Mouse (Mus musculus) megakaryocyte, embryonic 14.5 days (primary cell): ENCODE measurements around the gene Cobll1.

ENCODE experiments used
- FLI1 ChIP-seq: IDR thresholded peaks from 2 replicates; pipeline ENCODE4 v1.6.1; 2012; ENCODE audit warnings: low read length, inconsistent platforms, mixed read lengths
- GATA1 ChIP-seq: IDR thresholded peaks from 3 replicates; pipeline ENCODE4 v1.6.1; 2012; ENCODE audit warnings: mixed read lengths, low read length, inconsistent platforms, borderline replicate concordance

DNA sequence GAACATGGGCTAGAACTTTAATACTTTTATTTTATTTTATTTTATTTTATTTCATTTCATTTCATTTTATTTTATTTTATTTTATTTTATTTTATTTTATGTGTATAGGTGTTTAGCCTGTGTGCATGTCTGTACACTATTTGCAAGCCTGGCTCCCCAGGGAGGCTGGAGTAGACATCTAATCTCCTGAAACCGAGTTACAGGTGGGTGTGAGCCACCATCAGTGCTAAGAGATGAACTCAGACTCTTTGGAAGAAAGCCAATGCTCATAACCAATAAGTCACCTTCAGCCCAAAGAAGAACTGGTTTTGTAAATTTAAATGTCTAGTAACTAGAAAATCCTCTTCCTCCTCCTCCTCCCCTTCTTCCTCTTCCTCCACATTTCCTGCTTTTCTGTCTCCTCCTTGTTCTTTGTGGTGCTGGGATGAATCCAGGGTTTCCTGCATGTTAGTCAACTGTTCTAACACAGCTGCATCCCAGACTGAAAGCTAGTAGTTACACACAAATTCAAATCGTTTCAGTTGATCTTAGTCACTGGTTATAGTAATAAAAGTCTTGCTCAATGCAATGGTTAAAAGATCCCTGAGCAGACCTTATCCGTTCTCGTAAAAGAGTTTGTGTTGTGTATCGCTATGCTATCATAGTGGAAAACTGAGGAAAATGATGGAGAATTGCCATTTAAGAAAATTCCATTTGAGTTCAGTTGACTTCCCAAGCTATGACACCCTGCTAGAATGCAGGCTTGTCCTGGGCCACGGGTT is 17.5 kb upstream of the Cobll1 start:
- no peak for TF ChIP-seq GATA1
- no peak for TF ChIP-seq FLI1
